Mouse (Mus musculus) cerebellum, postnatal 4 days (tissue): Measurements from ENCODE around the gene Map4k2.
"Not testable (repeated sequence)": the region's sequence is repeated elsewhere in the genome, so short reads cannot be mapped to it uniquely, and the experiment has no call there.

Source experiments
- DNase-seq, 2 experiments: peaks; one replicate each; pipeline ENCODE4 v3.0.0; 2022; ENCODE audit warnings: low spot score in 2 of 2, mixed read lengths in 1 of 2

The Map4k2 gene

GRCm38 (mm10) chr19:6340524-6341452, at the start of gene Map4k2:
Map4k2 (plus strand) TSS chr19:6341135.
- peak; percentile 48 to 72 for DNase-seq

GRCm38 (mm10) chr19:6292262-6292661, 48.7 kb upstream of the Map4k2 start:
- DNase-seq, result no peak

GRCm38 (mm10) chr19:6294301-6294700, 46.6 kb upstream of the Map4k2 start:
- no peak for DNase-seq

GRCm38 (mm10) chr19:6296551-6297210, 44.3 kb upstream of the Map4k2 start:
- no peak for DNase-seq

- no peak for DNase-seq
Observed at GRCm38 (mm10) chr19:6297641-6298040, 43.3 kb upstream of the Map4k2 start.

GRCm38 (mm10) chr19:6299003-6299402, 41.9 kb upstream of the Map4k2 start:
- no peak for DNase-seq

- DNase-seq, result no peak
Observed at GRCm38 (mm10) chr19:6299450-6300267, 41.3 kb upstream of the Map4k2 start.

GRCm38 (mm10) chr19:6300402-6300841, 40.5 kb upstream of the Map4k2 start:
- DNase-seq, result peak in 1 of 2 experiments; percentile 30

GRCm38 (mm10) chr19:6302114-6302513, 38.8 kb upstream of the Map4k2 start:
- DNase-seq, result no peak

GRCm38 (mm10) chr19:6302522-6302921, 38.4 kb upstream of the Map4k2 start:
- DNase-seq, result peak in 1 of 2 experiments; percentile 71

- no peak for DNase-seq
Observed at GRCm38 (mm10) chr19:6303831-6304230, 37.1 kb upstream of the Map4k2 start.

- peak; percentile 81 to 88 for DNase-seq
Observed at GRCm38 (mm10) chr19:6304787-6305516, 36.0 kb upstream of the Map4k2 start.

GRCm38 (mm10) chr19:6305517-6306115, 35.3 kb upstream of the Map4k2 start:
- DNase-seq, result no peak

GRCm38 (mm10) chr19:6306137-6306551, 34.8 kb upstream of the Map4k2 start, which contains the start of gene Cdc42bpg:
Cdc42bpg (plus strand) TSS chr19:6306456.
- peak; percentile 39 to 66 for DNase-seq

GRCm38 (mm10) chr19:6306586-6306985, 34.3 kb upstream of the Map4k2 start:
- DNase-seq, result peak; percentile 63 to 88

GRCm38 (mm10) chr19:6307733-6308531, 33.0 kb upstream of the Map4k2 start:
- DNase-seq, result no peak

GRCm38 (mm10) chr19:6310181-6310580, 30.8 kb upstream of the Map4k2 start:
- no peak for DNase-seq

GRCm38 (mm10) chr19:6311783-6312182, 29.2 kb upstream of the Map4k2 start:
- DNase-seq, result not testable (repeated sequence)

- DNase-seq, result no peak
Observed at GRCm38 (mm10) chr19:6313796-6314195, 27.1 kb upstream of the Map4k2 start.

GRCm38 (mm10) chr19:6314513-6314912, 26.4 kb upstream of the Map4k2 start:
- DNase-seq, result no peak
